Mouse (Mus musculus) liver, postnatal 0 days (tissue): ENCODE results near the gene Myocd. TPM values are rescaled to one million over a fixed set of nuclear protein-coding genes. Genes with fewer than 3 reads are reported as not detected.

Source experiments
- ATAC-seq: fragments of 200-750 bp; cut with Nextera tagmentation; 2 replicates; pipeline ENCODE4 v1.8.0; 2017; ENCODE audit warnings: mild to moderate bottlenecking, moderate library complexity
- DNase-seq: peaks from one replicate; pipeline ENCODE4 v3.0.0-alpha.2; 2016
- H3K27ac ChIP-seq: fragments of 300-500 bp; sonication (generic); 2 replicates; pipeline ENCODE4 v1.5.1; 2014; ENCODE audit warnings: antibody characterized with exemption, moderate library complexity, mild to moderate bottlenecking, low read depth
- H3K27me3 ChIP-seq: fragments of 300-500 bp; sonication (generic); 2 replicates; pipeline ENCODE4 v1.6.1; 2014; ENCODE audit warnings: low read length, control low read depth, mixed read lengths; ENCODE audit not compliant: insufficient read depth
- H3K36me3 ChIP-seq: fragments of 300-500 bp; sonication (generic); replicated peaks from 2 replicates; pipeline ENCODE4 v1.6.1; 2014; ENCODE audit warnings: mild to moderate bottlenecking, control low read depth, low read length, moderate library complexity, mixed read lengths; ENCODE audit not compliant: insufficient read depth
- H3K4me1 ChIP-seq: fragments of 300-500 bp; sonication (generic); 2 replicates; pipeline ENCODE4 v1.6.1; 2014; ENCODE audit warnings: antibody characterized with exemption, mild to moderate bottlenecking, control low read depth; ENCODE audit not compliant: insufficient read depth
- H3K4me2 ChIP-seq: fragments of 300-500 bp; sonication (generic); 2 replicates; pipeline ENCODE4 v1.6.1; 2014; ENCODE audit warnings: low read depth, mild to moderate bottlenecking, low read length, moderate library complexity, mixed read lengths
- H3K4me3 ChIP-seq: fragments of 300-500 bp; sonication (generic); 2 replicates; pipeline ENCODE4 v1.5.1; 2014; ENCODE audit warnings: low read depth, low read length
- H3K9ac ChIP-seq: fragments of 300-500 bp; sonication (generic); replicated peaks from 2 replicates; pipeline ENCODE4 v1.6.1; 2014; ENCODE audit warnings: mild to moderate bottlenecking, moderate library complexity
- H3K9me3 ChIP-seq: fragments of 300-500 bp; sonication (generic); 2 replicates; pipeline ENCODE4 v1.6.1; 2016; ENCODE audit warnings: mild to moderate bottlenecking, control low read depth, low read length, mixed read lengths
- CTCF ChIP-seq: sonication (generic); IDR thresholded peaks from 2 replicates; pipeline ENCODE4 v1.5.1; 2016; ENCODE audit warnings: antibody characterized with exemption, low read depth
- EP300 ChIP-seq: IDR thresholded peaks from 2 replicates; pipeline ENCODE4 v1.6.1; 2016; ENCODE audit warnings: antibody characterized with exemption, low read depth, mild to moderate bottlenecking
- WGBS: fragments of 180-500 bp; shearing (Covaris S2); extraction: QIAGEN DNeasy Blood & Tissue Kit; methylation state at CpG from one replicate; pipeline ENCODE4 v1.1.7; 2014; ENCODE audit not compliant: insufficient replicate concordance; 5-methylcytosine and 5-hydroxymethylcytosine counted together
- polyA plus RNA-seq: library from polyadenylated mRNA; unstranded; fragments of >200 nt; fragmentation: Nextera tagmentation; extraction: Ambion mirVana; gene quantifications from 2 replicates; pipeline ENCODE4 v1.2.1, GENCODE M21; 2015

The Myocd gene
- polyA plus RNA-seq, 1 experiment from 2014 or later = 0.28 TPM

GRCm38 (mm10) chr11:65185114-65185513 is 84.7 kb downstream of the Myocd start:
- H3K36me3 ChIP-seq = no peaks in the 10 kb centered on the region
- ATAC-seq (no peak), DNase-seq (no peak)
- H3K27ac ChIP-seq = no peak overlapping the region
- no peak for TF ChIP-seq CTCF
- no peak for TF ChIP-seq EP300
- no peak overlapping the region for H3K9ac ChIP-seq
- no peak overlapping the region for H3K4me3 ChIP-seq
- no peaks in the 10 kb centered on the region for H3K4me1 ChIP-seq
- no peaks in the 10 kb centered on the region for H3K9me3 ChIP-seq
- WGBS = 69% methylated on average over 1 of the region's 1 CpGs
- no peak overlapping the region for H3K4me2 ChIP-seq
- H3K27me3 ChIP-seq = no peaks in the 10 kb centered on the region

- ATAC-seq (no peak), DNase-seq (no peak)
- H3K4me2 ChIP-seq = no peak overlapping the region
- H3K27me3 ChIP-seq = no peaks in the 10 kb centered on the region
- no peak overlapping the region for H3K27ac ChIP-seq
- WGBS = 70% methylated on average over 4 of the region's 4 CpGs
- no peaks in the 10 kb centered on the region for H3K9me3 ChIP-seq
- no peaks in the 10 kb centered on the region for H3K36me3 ChIP-seq
- H3K4me1 ChIP-seq = no peaks in the 10 kb centered on the region
- no peak overlapping the region for H3K4me3 ChIP-seq
- TF ChIP-seq CTCF (no peak), EP300 (no peak)
- no peak overlapping the region for H3K9ac ChIP-seq
These were observed 99.6 kb downstream of the Myocd start for GRCm38 (mm10) chr11:65170121-65170750.

GRCm38 (mm10) chr11:65162767-65163120 is 107.0 kb downstream of the Myocd start, which contains the start of gene Arhgap44:
Gene Arhgap44, minus strand, starts transcription at chr11:65162961.
- ATAC-seq (peak; percentile 77), DNase-seq (peak; percentile 65)
- H3K4me2 ChIP-seq = peak within 1 kb of the TSS; percentile 72
- H3K36me3 ChIP-seq = no peaks in the 10 kb centered on the region
- no peak within 1 kb of the TSS for H3K27ac ChIP-seq
- under 1% methylated on average over 27 of the region's 27 CpGs for WGBS
- TF ChIP-seq CTCF = no peak
- no peak for TF ChIP-seq EP300
- H3K9ac ChIP-seq = peak within 1 kb of the TSS; percentile 49; the same call in 1 of the 2 replicates
- H3K4me1 ChIP-seq = 0 out of 2 replicates have a peak, but pooled peaks cover 8% of the 10 kb centered on the region
- H3K27me3 ChIP-seq = peaks cover 13% of the 10 kb centered on the region
- H3K4me3 ChIP-seq = peak within 1 kb of the TSS; percentile 58
- H3K9me3 ChIP-seq = no peaks in the 10 kb centered on the region

- Histone ChIP-seq H3K27me3 (peaks cover 13% of the 10 kb centered on the region), H3K4me3 (peak overlapping the region; percentile 58), H3K4me2 (peak overlapping the region; percentile 72), H3K36me3 (no peaks in the 10 kb centered on the region), H3K27ac (no peak overlapping the region), H3K4me1 (0 out of 2 replicates have a peak, but pooled peaks cover 8% of the 10 kb centered on the region), H3K9me3 (no peaks in the 10 kb centered on the region), H3K9ac (peak overlapping the region; percentile 49; the same call in 1 of the 2 replicates)
- peak; percentile 28 for DNase-seq
- WGBS = 2% methylated on average over 49 of the region's 49 CpGs
- no peak for TF ChIP-seq CTCF
- ATAC-seq = peak; percentile 47
These were observed 107.7 kb downstream of the Myocd start for GRCm38 (mm10) chr11:65161881-65162766.

- WGBS = 59% methylated on average over 7 of the region's 7 CpGs
- 0 out of 2 replicates have a peak, but pooled peaks cover 8% of the 10 kb centered on the region for H3K4me1 ChIP-seq
These were observed 108.6 kb downstream of the Myocd start for GRCm38 (mm10) chr11:65160991-65161880.

More at GRCm38 (mm10) chr11:65160991-65161880, 108.6 kb downstream of the Myocd start:
- H3K9me3 ChIP-seq = no peaks in the 10 kb centered on the region
- TF ChIP-seq EP300 (no peak), CTCF (no peak)
- ATAC-seq = no peak
- H3K36me3 ChIP-seq = no peaks in the 10 kb centered on the region
- H3K27ac ChIP-seq = no peak overlapping the region
- H3K4me2 ChIP-seq = no peak overlapping the region
- H3K9ac ChIP-seq = no peak overlapping the region
- no peak for DNase-seq
- H3K4me3 ChIP-seq = no peak overlapping the region
- peaks cover 13% of the 10 kb centered on the region for H3K27me3 ChIP-seq
